Mouse (Mus musculus) ES-E14 (cell line): Measurements from ENCODE around the gene I830077J02Rik. TPM values are rescaled to one million over a fixed set of nuclear protein-coding genes. Genes with fewer than 3 reads are reported as not detected.

ENCODE experiments used
- DNase-seq: peaks from one replicate; pipeline ENCODE4 v3.0.0-alpha.2; 2013; ENCODE audit warnings: low read depth, low spot score
- H3K27ac ChIP-seq: 2 replicates; pipeline ENCODE4 v1.5.1; 2012; ENCODE audit warnings: low read depth, mild to moderate bottlenecking, low read length, moderate library complexity, mixed read lengths; ENCODE audit not compliant: poor library complexity, insufficient read depth, severe bottlenecking
- H3K36me3 ChIP-seq: 2 replicates; pipeline ENCODE4 v1.6.1; 2012; ENCODE audit warnings: mild to moderate bottlenecking, low read length, moderate library complexity, mixed read lengths; ENCODE audit not compliant: control insufficient read depth, poor library complexity, insufficient read depth, severe bottlenecking
- H3K4me1 ChIP-seq, 2 experiments: fragments of 150-350 bp in 1 of 2; sonication (generic) in 1 of 2; 2 replicates each; pipeline ENCODE4 v1.6.1; 2012; ENCODE audit warnings: low read length in 2 of 2, mild to moderate bottlenecking in 1 of 2, mixed read lengths in 1 of 2; ENCODE audit not compliant: control insufficient read depth in 2 of 2, insufficient read depth in 2 of 2, poor library complexity in 1 of 2
- H3K4me3 ChIP-seq, 2 experiments: fragments of 150-350 bp in 1 of 2; sonication (generic) in 1 of 2; 2 replicates each; pipeline ENCODE4 v1.5.1; 2012; ENCODE audit warnings: low read length in 2 of 2, low read depth in 1 of 2, mild to moderate bottlenecking in 1 of 2, mixed read lengths in 1 of 2; ENCODE audit not compliant: insufficient read depth in 1 of 2, poor library complexity in 1 of 2, severe bottlenecking in 1 of 2
- H3K9ac ChIP-seq: 2 replicates; pipeline ENCODE4 v1.6.1; 2012; ENCODE audit warnings: low read depth, mild to moderate bottlenecking, low read length, mixed read lengths; ENCODE audit not compliant: poor library complexity, insufficient read depth, severe bottlenecking
- H3K9me3 ChIP-seq: fragments of 150-350 bp; sonication (generic); 2 replicates; pipeline ENCODE4 v1.6.1; 2012; ENCODE audit warnings: low read depth, mild to moderate bottlenecking, low read length; ENCODE audit not compliant: control insufficient read depth, insufficient read depth
- CHD2 ChIP-seq: IDR thresholded peaks from 2 replicates; pipeline ENCODE4 v1.6.1; 2014; ENCODE audit warnings: mild to moderate bottlenecking, low read depth, low read length, inconsistent platforms
- HCFC1 ChIP-seq: IDR thresholded peaks from 2 replicates; pipeline ENCODE4 v1.6.1; 2012; ENCODE audit warnings: low read length, inconsistent platforms, borderline replicate concordance; ENCODE audit not compliant: insufficient read depth
- MAFK ChIP-seq: IDR thresholded peaks from 2 replicates; pipeline ENCODE4 v1.6.1; 2014; ENCODE audit warnings: mild to moderate bottlenecking, low read depth, low read length, inconsistent platforms; ENCODE audit not compliant: insufficient read depth
- ZC3H11A ChIP-seq: IDR thresholded peaks from 2 replicates; pipeline ENCODE4 v1.6.1; 2012; ENCODE audit warnings: low read depth, mild to moderate bottlenecking, inconsistent platforms, low read length, borderline replicate concordance
- ZNF384 ChIP-seq: IDR thresholded peaks from 2 replicates; pipeline ENCODE4 v1.6.1; 2012; ENCODE audit warnings: low read depth, low read length, inconsistent platforms
- in situ Hi-C, 2 experiments: fragments of 600-800 bp; cut with MboI; formaldehyde crosslinking; loops; one replicate each; pipeline ENCODE4 v1.15.1; 2025; ENCODE audit warnings: low sequenced_read_pairs in 2 of 2, inconsistent platforms in 1 of 2; ENCODE audit not compliant: unreplicated experiment in 2 of 2
- total RNA-seq: library from RNA; depleted of rRNA; stranded (reverse); fragments of 300-350 nt; gene quantifications from 2 replicates; pipeline ENCODE4 v1.2.3, GENCODE M21; 2012

The I830077J02Rik gene
- total RNA-seq, 1 experiment = 0.54 TPM

- Histone ChIP-seq H3K9ac (no peak overlapping the region), H3K4me3 (no peak overlapping the region), H3K9me3 (no peaks in the 10 kb centered on the region), H3K36me3 (no peaks in the 10 kb centered on the region), H3K4me1 (peaks cover 3 to 6% of the 10 kb centered on the region in 2 experiments; a peak in 3 of 4 replicates), H3K27ac (no peak overlapping the region)
- TF ChIP-seq CHD2 (no peak), MAFK (no peak), HCFC1 (no peak), ZC3H11A (0 out of 2 replicates have a peak, but pooled peaks have one; percentile 9), ZNF384 (no peak)
- DNase-seq = no peak
- in situ Hi-C loops = loop anchor here in 1 of 2 experiments (5.0 kb wide), 1 partner anchor 128 kb away; no protein-coding TSS in a partner anchor
Measured at GRCm38 (mm10) chr3:105894601-105895592, 37.6 kb downstream of the I830077J02Rik start.

DNA sequence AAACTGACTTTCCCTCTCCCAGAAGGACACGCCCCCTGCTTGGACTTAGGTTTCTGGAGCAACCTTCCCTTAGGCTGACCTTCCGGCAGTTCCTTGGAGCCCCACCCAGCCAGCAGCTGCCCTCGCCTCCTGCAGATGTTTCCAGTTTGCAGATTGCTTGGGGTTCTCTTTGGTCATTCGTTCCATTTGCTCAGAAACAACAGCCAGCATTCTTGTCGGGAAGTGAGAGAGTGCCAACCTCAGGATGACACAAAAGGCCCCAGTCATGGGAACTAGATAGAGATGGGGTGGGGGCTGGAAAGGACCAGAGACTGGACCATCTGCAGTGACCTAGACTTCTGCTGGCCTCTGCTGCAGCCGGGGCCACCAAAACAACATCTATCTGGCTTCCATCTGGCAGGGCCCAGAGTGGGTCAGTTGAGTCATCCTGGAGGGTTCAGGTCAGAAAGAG, 38.5 kb downstream of the I830077J02Rik start:
- Histone ChIP-seq H3K36me3 (no peaks in the 10 kb centered on the region), H3K9me3 (no peaks in the 10 kb centered on the region), H3K9ac (no peak overlapping the region), H3K4me3 (no peak overlapping the region), H3K27ac (no peak overlapping the region), H3K4me1 (peaks cover 3 to 6% of the 10 kb centered on the region in 2 experiments; a peak in 3 of 4 replicates)
- in situ Hi-C loops = no loop called here
- peak; percentile 29 for DNase-seq
- TF ChIP-seq ZC3H11A = no peak
- TF ChIP-seq CHD2 = no peak
- TF ChIP-seq HCFC1 = no peak
- no peak for TF ChIP-seq MAFK
- no peak for TF ChIP-seq ZNF384

DNA sequence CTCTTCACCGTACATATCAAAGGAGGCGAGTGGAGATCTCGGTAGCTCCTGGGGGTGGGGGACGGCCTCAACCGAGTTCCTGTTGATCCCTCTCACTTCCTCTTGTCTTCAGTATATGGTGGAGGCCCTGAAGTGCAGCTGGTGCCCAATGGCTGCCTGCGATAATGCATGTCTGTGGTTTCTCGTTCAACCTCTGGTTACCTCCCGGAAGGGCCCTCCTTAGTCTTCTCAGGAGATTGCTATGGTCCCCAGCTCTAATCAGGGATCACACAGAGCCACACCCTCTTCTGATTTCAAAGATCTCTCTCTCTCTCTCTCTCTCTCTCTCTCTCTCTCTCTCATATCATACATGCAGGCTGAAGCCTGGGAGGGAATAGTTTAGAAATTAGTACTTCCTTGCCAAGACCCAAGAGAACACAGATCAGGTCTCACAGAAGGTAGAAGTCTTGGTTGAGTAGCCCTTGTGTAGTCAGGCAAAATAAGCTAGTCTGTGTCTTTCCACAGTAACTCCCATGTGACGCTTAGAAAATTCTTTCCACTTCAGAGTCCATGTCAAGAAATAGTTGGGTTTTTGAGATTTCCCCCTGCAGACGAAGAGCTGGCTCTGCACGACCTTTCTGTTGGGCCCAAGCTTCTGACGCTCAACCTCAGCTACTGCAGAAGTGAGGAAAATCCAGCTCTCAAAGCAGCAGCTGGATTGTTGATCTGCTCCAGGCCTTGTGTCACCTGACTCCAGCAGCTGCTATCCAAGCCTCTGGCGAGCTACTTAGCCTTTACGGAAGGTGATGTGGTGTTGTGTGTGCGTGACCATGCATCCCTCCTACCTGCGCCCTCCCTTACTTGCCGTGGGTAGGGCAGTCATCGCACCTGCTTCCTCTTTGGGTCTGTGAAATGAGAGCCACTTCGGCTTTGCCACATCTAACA, 39.6 kb downstream of the I830077J02Rik start:
- in situ Hi-C loops = no loop called here
- Histone ChIP-seq H3K27ac (no peak overlapping the region), H3K9ac (no peak overlapping the region), H3K4me1 (peaks cover 3 to 6% of the 10 kb centered on the region in 2 experiments; a peak in 3 of 4 replicates), H3K9me3 (no peaks in the 10 kb centered on the region), H3K4me3 (no peak overlapping the region), H3K36me3 (no peaks in the 10 kb centered on the region)
- no peak for DNase-seq
- TF ChIP-seq ZNF384 (no peak), CHD2 (no peak), ZC3H11A (no peak), MAFK (no peak), HCFC1 (no peak)
